Mouse (Mus musculus) R1 (cell line): ENCODE data around the gene Myh13.

Experiments
- DNase-seq: peaks from one replicate; pipeline ENCODE4 v3.0.0-alpha.2; 2018; ENCODE audit warnings: low read depth, low spot score

Myh13 gene

GRCm38 (mm10) chr11:67386815-67387415 lies 65.5 kb downstream of the Myh13 start:
- peak; percentile 57 for DNase-seq

GRCm38 (mm10) chr11:67390679-67391384 lies 69.4 kb downstream of the Myh13 start:
- DNase-seq: no peak

- DNase-seq: no peak
Observed at GRCm38 (mm10) chr11:67392369-67392768, 70.9 kb downstream of the Myh13 start.

GRCm38 (mm10) chr11:67400956-67401355 lies 79.5 kb downstream of the Myh13 start:
- DNase-seq: no peak

- DNase-seq: no peak
Observed at GRCm38 (mm10) chr11:67414346-67414940, 93.0 kb downstream of the Myh13 start.
